Mouse (Mus musculus) cerebellum, adult 11-12 months (tissue): ENCODE measurements at regions not wholly inside any gene's neighbourhood (a gene's known extent, or its start where the extent isn't known, plus 50 kb on each side); places are given as distances from the start of the nearest gene placed in this dataset.

Source experiments
- DNase-seq: peaks from one replicate; pipeline ENCODE4 v3.0.0; 2022

DNA sequence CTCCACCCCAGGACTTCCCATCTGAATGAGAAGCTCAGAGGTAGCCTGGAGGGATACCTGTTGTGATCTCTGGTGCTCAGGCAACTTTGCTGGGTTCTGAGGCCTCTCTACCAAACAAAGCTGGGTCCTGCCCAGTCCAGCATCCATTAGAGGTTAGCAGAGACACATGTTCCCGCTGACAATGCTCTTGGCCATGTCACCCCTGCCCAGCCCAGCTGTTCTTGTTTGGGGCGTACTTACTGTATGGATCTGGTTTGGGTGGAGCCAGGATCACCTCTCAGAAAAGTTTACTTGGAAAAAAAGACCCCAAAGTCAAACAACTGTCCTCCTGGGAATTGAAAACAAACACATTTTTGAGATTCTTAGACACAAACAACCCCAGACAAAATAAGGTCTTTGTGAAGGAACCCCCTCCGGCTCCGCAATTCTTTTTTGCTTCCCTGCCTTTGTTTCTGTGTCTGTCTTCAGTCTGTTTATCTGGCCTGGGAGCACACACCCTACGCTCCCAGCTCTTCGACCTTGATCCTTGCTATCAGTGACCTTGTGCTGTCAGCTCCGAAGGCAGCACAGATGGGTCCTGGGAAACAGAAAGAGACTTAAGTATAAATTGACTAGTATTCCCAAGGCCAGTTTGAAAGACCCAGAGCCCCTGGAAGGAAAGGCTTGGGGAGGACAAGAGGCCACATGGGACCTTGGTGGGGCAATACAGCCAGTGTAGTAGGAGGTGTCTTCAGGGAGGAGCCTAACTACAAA, 68.1 kb upstream of the Serp2 start:
- DNase-seq: no peak

GRCm38 (mm10) chr14:76623371-76623988, 66.8 kb upstream of the Serp2 start:
- DNase-seq: no peak

GRCm38 (mm10) chr14:76622634-76623291, 66.1 kb upstream of the Serp2 start:
- DNase-seq: no peak

DNA sequence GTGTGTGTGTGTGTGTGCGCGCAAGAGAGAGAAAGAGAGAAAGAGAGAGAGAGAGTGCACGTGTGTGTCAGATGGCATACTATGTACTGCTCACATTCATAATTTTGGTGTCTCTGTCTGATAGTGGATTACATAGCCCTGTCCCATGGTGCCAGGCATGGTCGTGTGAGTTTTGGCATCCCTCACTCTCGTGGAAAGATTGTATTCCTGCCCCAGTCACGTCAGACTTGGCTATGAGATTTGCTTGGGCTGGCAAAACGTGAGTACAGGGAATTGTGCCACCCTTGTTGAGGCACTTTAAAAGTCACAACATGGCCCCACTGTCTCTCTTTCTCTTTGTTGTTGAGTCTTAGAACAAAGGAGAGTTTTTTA, 62.3 kb upstream of the Serp2 start:
- DNase-seq: no peak

GRCm38 (mm10) chr14:76618331-76619037, 61.8 kb upstream of the Serp2 start:
- DNase-seq: no peak

GRCm38 (mm10) chr14:76617889-76618288, 61.2 kb upstream of the Serp2 start:
- DNase-seq: no peak

GRCm38 (mm10) chr14:76617447-76617846, 60.8 kb upstream of the Serp2 start:
- peak; percentile 62 for DNase-seq

DNA sequence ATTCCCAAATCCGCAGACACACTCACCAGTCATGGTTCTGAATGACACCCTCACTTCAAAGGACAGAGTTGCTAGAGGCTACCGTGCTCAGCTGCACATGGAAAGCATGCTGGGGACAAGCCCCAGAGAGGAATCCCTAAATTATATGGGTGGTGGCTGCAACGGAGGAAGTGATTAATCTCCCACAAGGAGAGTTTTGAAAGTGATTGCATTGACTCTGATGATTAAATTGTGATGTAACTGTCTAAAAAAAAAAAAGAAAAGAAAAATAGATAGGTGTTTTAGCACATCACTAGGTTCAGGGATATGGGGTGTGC, 59.6 kb upstream of the Serp2 start:
- no peak for DNase-seq

GRCm38 (mm10) chr14:76615603-76616366, 59.1 kb upstream of the Serp2 start:
- no peak for DNase-seq

DNA sequence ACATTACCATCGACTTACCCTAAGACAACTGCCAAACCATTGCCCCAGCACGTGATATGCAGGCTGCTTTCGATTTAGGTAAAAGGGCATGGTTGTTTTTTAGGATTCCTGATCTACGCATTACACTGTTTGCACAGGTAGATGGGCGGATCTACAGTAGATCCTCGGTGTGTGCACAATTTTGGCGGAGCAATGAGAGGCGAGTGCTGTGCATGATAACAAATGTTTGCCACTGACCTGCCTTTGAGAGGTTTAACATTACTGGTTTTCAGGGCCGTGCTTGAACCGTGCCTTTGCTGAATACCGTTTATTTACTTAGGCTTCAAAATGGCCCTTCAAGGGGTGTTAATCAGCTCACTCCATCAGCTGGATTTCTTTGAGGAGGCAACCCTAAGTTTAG, 58.5 kb upstream of the Serp2 start:
- DNase-seq: no peak

DNA sequence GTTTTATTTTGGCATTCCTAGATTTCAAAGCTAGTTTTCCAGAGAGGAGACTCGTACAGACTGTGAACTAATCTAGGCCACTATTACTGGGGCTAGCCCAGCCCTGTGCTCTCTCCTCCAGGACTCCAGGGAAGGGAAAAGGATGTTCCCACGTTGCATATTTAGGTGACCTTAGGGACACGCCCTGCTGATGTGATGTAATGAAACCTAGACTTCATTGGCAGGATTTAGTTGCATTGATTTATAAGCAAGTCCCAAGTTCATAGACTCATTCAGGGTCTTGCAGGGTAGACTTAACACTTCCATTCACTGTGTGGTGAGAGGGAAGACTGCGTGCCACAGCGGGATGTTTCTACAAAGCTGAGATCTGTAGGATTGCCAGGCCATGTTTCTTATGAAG, 58.0 kb upstream of the Serp2 start:
- no peak for DNase-seq

GRCm38 (mm10) chr14:76613604-76614003, 56.9 kb upstream of the Serp2 start:
- no peak for DNase-seq

DNA sequence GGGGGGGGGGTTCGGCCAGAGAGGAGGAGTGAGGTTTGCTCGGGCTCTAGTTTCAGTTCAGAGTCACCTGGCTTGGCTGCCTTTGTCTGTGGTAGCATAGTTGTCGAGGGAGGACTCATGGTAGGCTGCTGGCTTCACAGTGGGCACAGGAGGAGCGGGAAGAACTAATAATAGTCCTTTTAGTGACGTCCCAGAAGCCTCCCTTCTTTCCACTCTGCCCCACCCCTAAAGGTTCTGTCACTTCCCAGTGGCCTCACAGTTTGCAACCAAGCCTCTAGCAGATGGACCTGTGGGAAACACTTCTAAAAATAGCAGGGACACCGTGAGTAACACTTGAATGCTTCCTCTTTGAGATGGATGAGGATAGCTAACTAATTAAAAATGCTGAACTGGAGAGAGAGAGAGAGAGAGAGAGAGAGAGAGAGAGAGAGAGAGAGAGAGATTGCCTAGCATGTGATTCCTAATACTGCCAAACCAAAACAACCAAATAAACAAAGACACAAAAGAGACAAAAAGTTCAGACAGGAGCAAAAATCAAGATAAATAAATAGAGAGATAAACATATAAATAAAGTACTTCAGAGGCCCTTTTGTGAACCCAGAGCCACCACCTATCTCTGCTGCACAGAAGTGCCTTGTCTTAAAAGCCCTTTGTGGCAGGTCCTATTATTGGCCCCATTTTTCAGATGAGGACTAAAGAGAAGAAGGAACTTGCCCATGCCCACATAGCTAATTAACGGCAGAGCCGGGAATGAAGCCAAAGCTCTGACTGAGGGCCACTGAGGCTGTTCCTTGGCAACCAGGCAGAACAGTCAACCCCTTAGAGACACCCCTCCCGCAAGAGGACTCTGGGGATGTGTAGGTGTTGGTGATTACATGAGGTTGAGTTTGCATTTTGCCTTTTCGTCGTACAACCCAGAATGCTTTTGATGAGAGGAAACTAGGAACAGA, 54.0 kb upstream of the Serp2 start:
- peak; percentile 89 for DNase-seq
